In genomic region chr1:86294472-86294871, GRCm38 (mm10) we compare ENCODE assay signal across 12 mouse cellular contexts. TPM values are rescaled to one million over a fixed set of nuclear protein-coding genes. Genes with fewer than 3 reads are reported as not detected.
DNase-seq lines count a peak whose midpoint lies in the region; ATAC-seq and TF ChIP-seq lines count a peak whose summit lies in the region.
"Had no signal": no experiment of that assay in that cellular context is flagged by ENCODE, and none has a peak within 500 bp of the region (broad histone marks: within the 10 kb centered on the region; RNA-seq: fewer than 3 reads in every experiment).

No protein-coding gene starts in this region.

- no peaks in the 10 kb centered on the region for H3K36me3 ChIP-seq in heart, embryonic 15.5 days
- no peaks in the 10 kb centered on the region for H3K36me3 ChIP-seq in stomach, embryonic 14.5 days (ENCODE audit: control insufficient read depth, insufficient read depth, low read length)
- no peaks in the 10 kb centered on the region for H3K36me3 ChIP-seq in stomach, postnatal 0 days (ENCODE audit: control insufficient read depth, insufficient read depth, low read length)
- no peaks in the 10 kb centered on the region for H3K36me3 ChIP-seq in limb, embryonic 10.5 days
- no peaks in the 10 kb centered on the region for H3K36me3 ChIP-seq in stomach, embryonic 16.5 days (ENCODE audit: control insufficient read depth, insufficient read depth, low read length)

- H3K27ac ChIP-seq in heart, embryonic 15.5 days: no peak overlapping the region
- no peak overlapping the region for H3K27ac ChIP-seq in stomach, embryonic 14.5 days (ENCODE audit: low read length)
- no peak overlapping the region for H3K27ac ChIP-seq in stomach, postnatal 0 days (replicated peaks)
- peak overlapping the region; percentile 16; the same call in 1 of the 2 replicates for H3K27ac ChIP-seq in limb, embryonic 10.5 days
- H3K27ac ChIP-seq in stomach, embryonic 16.5 days (ENCODE audit: low read length): no peak overlapping the region
- H3K27ac ChIP-seq: liver, embryonic 14.5 days had no signal

- DNase-seq in heart, adult 11 months: no peak
- DNase-seq in stomach, postnatal 0 days (ENCODE audit: low spot score): no peak
- no peak for DNase-seq in limb, embryonic 10.5 days (ENCODE audit: low spot score)
- DNase-seq in adrenal gland, postnatal 25 days: no peak
- DNase-seq in spleen, postnatal 10 days (ENCODE audit: low spot score in 2 of 2): no peak
- DNase-seq: cerebellum, adult 18-20 months; right cerebral cortex, adult 18-20 months; thymus, postnatal 25 days had no signal

- no peak for TF ChIP-seq CTCF in stomach, postnatal 0 days (IDR thresholded peaks at IDR 0.05; ENCODE audit: low read depth)

- WGBS in heart, embryonic 15.5 days: 45% methylated on average over 4 of the region's 4 CpGs
- WGBS in stomach, embryonic 14.5 days: 32% methylated on average over 4 of the region's 4 CpGs
- WGBS in stomach, postnatal 0 days: 43% methylated on average over 4 of the region's 4 CpGs
- 31% methylated on average over 4 of the region's 4 CpGs for WGBS in limb, embryonic 10.5 days
- 45% methylated on average over 4 of the region's 4 CpGs for WGBS in stomach, embryonic 16.5 days

- H3K9me3 ChIP-seq in heart, embryonic 15.5 days (replicated peaks): no peaks in the 10 kb centered on the region
- no peaks in the 10 kb centered on the region for H3K9me3 ChIP-seq in stomach, embryonic 14.5 days (ENCODE audit: control insufficient read depth, low read depth, low read length)
- no peaks in the 10 kb centered on the region for H3K9me3 ChIP-seq in stomach, postnatal 0 days (ENCODE audit: control insufficient read depth, low read length)
- no peaks in the 10 kb centered on the region for H3K9me3 ChIP-seq in limb, embryonic 10.5 days (replicated peaks)
- H3K9me3 ChIP-seq in stomach, embryonic 16.5 days (replicated peaks; ENCODE audit: control insufficient read depth, low read length): no peaks in the 10 kb centered on the region

- no peaks in the 10 kb centered on the region for H3K27me3 ChIP-seq in heart, embryonic 15.5 days
- H3K27me3 ChIP-seq in stomach, embryonic 14.5 days (ENCODE audit: control insufficient read depth, insufficient read depth, low read length): no peaks in the 10 kb centered on the region
- no peaks in the 10 kb centered on the region for H3K27me3 ChIP-seq in stomach, postnatal 0 days (ENCODE audit: control insufficient read depth, insufficient read depth, low read length)
- H3K27me3 ChIP-seq in limb, embryonic 10.5 days (ENCODE audit: low read depth, poor library complexity, severe bottlenecking): peaks cover 40% of the 10 kb centered on the region
- no peaks in the 10 kb centered on the region for H3K27me3 ChIP-seq in stomach, embryonic 16.5 days (ENCODE audit: control insufficient read depth, insufficient read depth, low read length)

- TF ChIP-seq EP300 in stomach, postnatal 0 days (optimal IDR thresholded peaks at IDR 0.05): no peak

- ATAC-seq in heart, embryonic 15.5 days (replicated peaks; ENCODE audit: insufficient number of reproducible peaks, insufficient read depth, low FRiP score, low read depth): 0 out of 2 replicates have a peak, but pooled peaks have one; percentile 35
- peak; percentile 66; the same call in 1 of the 2 replicates for ATAC-seq in stomach, embryonic 14.5 days (ENCODE audit: insufficient number of reproducible peaks, insufficient read depth, low FRiP score, low read depth)
- no peak for ATAC-seq in stomach, postnatal 0 days (ENCODE audit: low FRiP score, low TSS enrichment)
- ATAC-seq in stomach, embryonic 16.5 days (ENCODE audit: insufficient read depth, low FRiP score): peak; percentile 12; the same call in 1 of the 2 replicates

- no peak overlapping the region for H3K9ac ChIP-seq in heart, embryonic 15.5 days
- no peak overlapping the region for H3K9ac ChIP-seq in stomach, embryonic 14.5 days (replicated peaks; ENCODE audit: low read depth, low read length)
- no peak overlapping the region for H3K9ac ChIP-seq in stomach, postnatal 0 days (ENCODE audit: low read length)
- no peak overlapping the region for H3K9ac ChIP-seq in stomach, embryonic 16.5 days (ENCODE audit: low read length)
- H3K9ac ChIP-seq: liver, embryonic 14.5 days had no signal

- H3K4me1 ChIP-seq in heart, embryonic 15.5 days (replicated peaks): no peaks in the 10 kb centered on the region
- H3K4me1 ChIP-seq in stomach, embryonic 14.5 days (ENCODE audit: control insufficient read depth, insufficient read depth, low read length): no peaks in the 10 kb centered on the region; the same call in 1 of the 2 replicates
- H3K4me1 ChIP-seq in stomach, postnatal 0 days (replicated peaks; ENCODE audit: control insufficient read depth, insufficient read depth): no peaks in the 10 kb centered on the region
- peaks cover 23% of the 10 kb centered on the region for H3K4me1 ChIP-seq in limb, embryonic 10.5 days
- no peaks in the 10 kb centered on the region for H3K4me1 ChIP-seq in stomach, embryonic 16.5 days (ENCODE audit: control insufficient read depth, insufficient read depth, low read length)

- H3K4me3 ChIP-seq in heart, embryonic 15.5 days: no peak overlapping the region
- H3K4me3 ChIP-seq in stomach, embryonic 14.5 days (ENCODE audit: low read depth, low read length): no peak overlapping the region
- no peak overlapping the region for H3K4me3 ChIP-seq in stomach, postnatal 0 days (ENCODE audit: low read depth, low read length)
- H3K4me3 ChIP-seq in limb, embryonic 10.5 days: no peak overlapping the region
- H3K4me3 ChIP-seq in stomach, embryonic 16.5 days (replicated peaks; ENCODE audit: low read length): no peak overlapping the region

- H3K4me2 ChIP-seq in heart, embryonic 15.5 days: no peak overlapping the region
- no peak overlapping the region for H3K4me2 ChIP-seq in stomach, embryonic 14.5 days (replicated peaks; ENCODE audit: low read depth, low read length)
- no peak overlapping the region for H3K4me2 ChIP-seq in stomach, postnatal 0 days (replicated peaks; ENCODE audit: low read depth)
- no peak overlapping the region for H3K4me2 ChIP-seq in stomach, embryonic 16.5 days (ENCODE audit: low read depth, low read length)

RNA-seq across cellular contexts. Expression of gene B3gnt7, which starts 8.2 kb away (rescaled TPM):
- 2.0 and 2.4 TPM in 2 replicates for polyA plus RNA-seq in heart, embryonic 15.5 days (2015; fragmentation: Nextera tagmentation; extraction: Ambion mirVana)
- polyA plus RNA-seq in stomach, embryonic 14.5 days (2014; fragmentation: Nextera tagmentation; extraction: Ambion mirVana): 6.7 and 7.3 TPM in 2 replicates
- polyA plus RNA-seq in stomach, postnatal 0 days (2015; fragmentation: Nextera tagmentation; extraction: Ambion mirVana): 9.3 and 10.9 TPM in 2 replicates
- polyA plus RNA-seq in limb, embryonic 10.5 days (2016; fragmentation: Nextera tagmentation; extraction: Ambion mirVana): 3.4 and 3.9 TPM in 2 replicates
- polyA plus RNA-seq in stomach, embryonic 16.5 days (2015; fragmentation: Nextera tagmentation; extraction: Ambion mirVana): 4.6 and 4.8 TPM in 2 replicates
- total RNA-seq in adrenal gland, postnatal 25 days (2021): 0.12 TPM in 1 of 2 replicates, not detected in the other
